Mouse (Mus musculus) midbrain, embryonic 14.5 days (tissue): Measurements from ENCODE around the gene Atg10. TPM values are rescaled to one million over a fixed set of nuclear protein-coding genes. Genes with fewer than 3 reads are reported as not detected.

Experiments
- ATAC-seq: fragments of 200-750 bp; cut with Nextera tagmentation; 2 replicates; pipeline ENCODE4 v1.8.0; 2017; ENCODE audit warnings: moderate number of reproducible peaks, moderate library complexity; ENCODE audit not compliant: low FRiP score, low TSS enrichment
- DNase-seq: peaks from one replicate; pipeline ENCODE4 v3.0.0-alpha.2; 2015
- H3K27ac ChIP-seq: fragments of 300-500 bp; sonication (generic); replicated peaks from 2 replicates; pipeline ENCODE4 v1.5.1; 2014; ENCODE audit warnings: mild to moderate bottlenecking, low read depth, low read length, moderate library complexity
- H3K27me3 ChIP-seq: fragments of 300-500 bp; sonication (generic); 2 replicates; pipeline ENCODE4 v1.6.1; 2014; ENCODE audit warnings: low read length, control low read depth, mixed read lengths; ENCODE audit not compliant: control insufficient read depth, insufficient read depth
- H3K36me3 ChIP-seq: fragments of 300-500 bp; sonication (generic); 2 replicates; pipeline ENCODE4 v1.6.1; 2014; ENCODE audit warnings: low read length, control low read depth; ENCODE audit not compliant: control insufficient read depth, insufficient read depth
- H3K4me1 ChIP-seq: fragments of 300-500 bp; sonication (generic); 2 replicates; pipeline ENCODE4 v1.6.1; 2014; ENCODE audit warnings: mild to moderate bottlenecking, antibody characterized with exemption, low read length, control low read depth; ENCODE audit not compliant: control insufficient read depth, insufficient read depth
- H3K4me2 ChIP-seq: fragments of 300-500 bp; sonication (generic); 2 replicates; pipeline ENCODE4 v1.6.1; 2014; ENCODE audit warnings: mild to moderate bottlenecking, low read length, moderate library complexity
- H3K4me3 ChIP-seq: fragments of 300-500 bp; sonication (generic); replicated peaks from 2 replicates; pipeline ENCODE4 v1.5.1; 2014; ENCODE audit warnings: low read depth, low read length
- H3K9ac ChIP-seq: fragments of 300-500 bp; sonication (generic); replicated peaks from 2 replicates; pipeline ENCODE4 v1.6.1; 2014; ENCODE audit warnings: mild to moderate bottlenecking, low read length, moderate library complexity
- H3K9me3 ChIP-seq: fragments of 300-500 bp; sonication (generic); 2 replicates; pipeline ENCODE4 v1.6.1; 2016; ENCODE audit warnings: low read length, control low read depth, mixed read lengths; ENCODE audit not compliant: control insufficient read depth
- WGBS: fragments of 180-500 bp; shearing (Covaris S2); extraction: QIAGEN DNeasy Blood & Tissue Kit; methylation state at CpG from one replicate; pipeline ENCODE4 v1.1.7; 2014; 5-methylcytosine and 5-hydroxymethylcytosine counted together
- polyA plus RNA-seq: library from polyadenylated mRNA; unstranded; fragments of >200 nt; fragmentation: Nextera tagmentation; extraction: Ambion mirVana; gene quantifications from 2 replicates; pipeline ENCODE4 v1.2.1, GENCODE M21; 2014

Gene Atg10
- polyA plus RNA-seq, 1 experiment from 2014 or later, result 14.5 TPM

GRCm38 (mm10) chr13:90992948-90993347 is 230.8 kb downstream of the Atg10 start:
- Histone ChIP-seq H3K9ac (no peak overlapping the region), H3K4me1 (no peaks in the 10 kb centered on the region), H3K27me3 (no peaks in the 10 kb centered on the region), H3K9me3 (no peaks in the 10 kb centered on the region), H3K4me2 (no peak overlapping the region), H3K4me3 (no peak overlapping the region), H3K27ac (no peak overlapping the region), H3K36me3 (no peaks in the 10 kb centered on the region)
- no peak for DNase-seq
- no peak for ATAC-seq
- 88% methylated on average over 5 of the region's 5 CpGs for WGBS

GRCm38 (mm10) chr13:90988226-90988625 is 235.5 kb downstream of the Atg10 start:
- no peak overlapping the region for H3K9ac ChIP-seq
- no peaks in the 10 kb centered on the region for H3K4me1 ChIP-seq
- no peak overlapping the region for H3K4me2 ChIP-seq
- no peaks in the 10 kb centered on the region for H3K27me3 ChIP-seq
- H3K9me3 ChIP-seq, result no peaks in the 10 kb centered on the region
- 91% methylated on average over 3 of the region's 3 CpGs for WGBS
- no peak overlapping the region for H3K27ac ChIP-seq
- ATAC-seq (no peak), DNase-seq (no peak)
- H3K36me3 ChIP-seq, result no peaks in the 10 kb centered on the region
- H3K4me3 ChIP-seq, result no peak overlapping the region

- 90% methylated on average over 3 of the region's 3 CpGs for WGBS
- ATAC-seq (no peak), DNase-seq (no peak)
- H3K4me3 ChIP-seq, result no peak overlapping the region
- H3K27me3 ChIP-seq, result no peaks in the 10 kb centered on the region
- H3K27ac ChIP-seq, result no peak overlapping the region
- no peaks in the 10 kb centered on the region for H3K36me3 ChIP-seq
- H3K9ac ChIP-seq, result no peak overlapping the region
- H3K4me2 ChIP-seq, result no peak overlapping the region
- H3K4me1 ChIP-seq, result no peaks in the 10 kb centered on the region
- no peaks in the 10 kb centered on the region for H3K9me3 ChIP-seq
These were observed 238.4 kb downstream of the Atg10 start for GRCm38 (mm10) chr13:90985417-90985816.

- 84% methylated on average over 2 of the region's 2 CpGs for WGBS
These were observed 239.7 kb downstream of the Atg10 start for GRCm38 (mm10) chr13:90984073-90984472.

GRCm38 (mm10) chr13:90981798-90982197 is 242.0 kb downstream of the Atg10 start:
- WGBS, result 93% methylated on average over 1 of the region's 1 CpGs
- H3K27ac ChIP-seq, result no peak overlapping the region
- H3K27me3 ChIP-seq, result no peaks in the 10 kb centered on the region

More at GRCm38 (mm10) chr13:90984073-90984472, 239.7 kb downstream of the Atg10 start:
- no peak overlapping the region for H3K9ac ChIP-seq
- H3K36me3 ChIP-seq, result no peaks in the 10 kb centered on the region
- no peaks in the 10 kb centered on the region for H3K27me3 ChIP-seq
- H3K4me1 ChIP-seq, result no peaks in the 10 kb centered on the region
- ATAC-seq (no peak), DNase-seq (no peak)
- no peak overlapping the region for H3K27ac ChIP-seq
- no peaks in the 10 kb centered on the region for H3K9me3 ChIP-seq
- no peak overlapping the region for H3K4me2 ChIP-seq
- no peak overlapping the region for H3K4me3 ChIP-seq

GRCm38 (mm10) chr13:90980878-90981674 is 242.7 kb downstream of the Atg10 start:
- no peak overlapping the region for H3K9ac ChIP-seq
- H3K4me1 ChIP-seq, result no peaks in the 10 kb centered on the region
- H3K4me2 ChIP-seq, result no peak overlapping the region
- H3K36me3 ChIP-seq, result no peaks in the 10 kb centered on the region
- DNase-seq, result no peak
- no peaks in the 10 kb centered on the region for H3K9me3 ChIP-seq
- 88% methylated on average over 6 of the region's 6 CpGs for WGBS
- H3K27ac ChIP-seq, result no peak overlapping the region
- no peak overlapping the region for H3K4me3 ChIP-seq
- ATAC-seq, result no peak
- no peaks in the 10 kb centered on the region for H3K27me3 ChIP-seq

More at GRCm38 (mm10) chr13:90981798-90982197, 242.0 kb downstream of the Atg10 start:
- DNase-seq, result no peak
- H3K4me1 ChIP-seq, result no peaks in the 10 kb centered on the region
- no peak overlapping the region for H3K4me3 ChIP-seq
- ATAC-seq, result no peak
- H3K9ac ChIP-seq, result no peak overlapping the region
- H3K9me3 ChIP-seq, result no peaks in the 10 kb centered on the region
- no peak overlapping the region for H3K4me2 ChIP-seq
- H3K36me3 ChIP-seq, result no peaks in the 10 kb centered on the region

GRCm38 (mm10) chr13:90977057-90977456 is 246.7 kb downstream of the Atg10 start:
- Histone ChIP-seq H3K4me1 (peaks cover 4% of the 10 kb centered on the region), H3K4me2 (no peak overlapping the region), H3K36me3 (no peaks in the 10 kb centered on the region), H3K27ac (no peak overlapping the region), H3K4me3 (no peak overlapping the region), H3K27me3 (no peaks in the 10 kb centered on the region), H3K9ac (no peak overlapping the region), H3K9me3 (no peaks in the 10 kb centered on the region)
- 79% methylated on average over 3 of the region's 3 CpGs for WGBS
- ATAC-seq (no peak), DNase-seq (no peak)

GRCm38 (mm10) chr13:90973409-90973808 is 250.4 kb downstream of the Atg10 start:
- Histone ChIP-seq H3K9me3 (no peaks in the 10 kb centered on the region), H3K9ac (no peak overlapping the region), H3K27me3 (no peaks in the 10 kb centered on the region), H3K4me1 (peaks cover 7% of the 10 kb centered on the region), H3K36me3 (no peaks in the 10 kb centered on the region), H3K4me2 (no peak overlapping the region), H3K4me3 (no peak overlapping the region), H3K27ac (0 out of 2 replicates have a peak overlapping the region, but pooled peaks have one; percentile 20)
- 37% methylated on average over 7 of the region's 7 CpGs for WGBS
- DNase-seq (no peak), ATAC-seq (no peak)
